Mouse (Mus musculus) MEL (cell line): Measurements from ENCODE around the gene Cenpx. TPM values are rescaled to one million over a fixed set of nuclear protein-coding genes. Genes with fewer than 3 reads are reported as not detected.
"Not testable (repeated sequence)": the region's sequence is repeated elsewhere in the genome, so short reads cannot be mapped to it uniquely, and the experiment has no call there.

ENCODE experiments used
- DNase-seq: peaks from one replicate; pipeline ENCODE4 v3.0.0; 2011; ENCODE audit warnings: low read depth, low spot score
- H3K27ac ChIP-seq: 2 replicates; pipeline ENCODE4 v1.5.1; 2012; ENCODE audit warnings: low read depth, mild to moderate bottlenecking, control low read depth, low read length, moderate library complexity; ENCODE audit not compliant: control insufficient read depth
- H3K27me3 ChIP-seq, 2 experiments: fragments of 150-350 bp in 1 of 2; sonication (generic) in 1 of 2; 2 replicates each; pipeline ENCODE4 v1.6.1; 2012; ENCODE audit warnings: low read length in 2 of 2, mild to moderate bottlenecking in 2 of 2, improper control_type of control experiment in 1 of 2, moderate library complexity in 1 of 2; ENCODE audit not compliant: insufficient read depth in 2 of 2, control insufficient read depth in 1 of 2
- H3K36me3 ChIP-seq, 2 experiments: 2 replicates each; pipeline ENCODE4 v1.6.1; 2012 to 2014; ENCODE audit warnings: low read length in 2 of 2, improper control_type of control experiment in 1 of 2, inconsistent platforms in 1 of 2, mild to moderate bottlenecking in 1 of 2; ENCODE audit not compliant: insufficient read depth in 2 of 2, control insufficient read depth in 1 of 2
- H3K4me1 ChIP-seq, 2 experiments: fragments of 150-350 bp in 1 of 2; sonication (generic) in 1 of 2; 2 replicates each; pipeline ENCODE4 v1.6.1; 2012; ENCODE audit warnings: low read length in 2 of 2, improper control_type of control experiment in 1 of 2, mild to moderate bottlenecking in 1 of 2; ENCODE audit not compliant: insufficient read depth in 2 of 2, control insufficient read depth in 1 of 2
- H3K4me3 ChIP-seq, 2 experiments: fragments of 150-350 bp in 1 of 2; sonication (generic) in 1 of 2; 2 replicates each; pipeline ENCODE4 v1.5.1; 2012; ENCODE audit warnings: low read depth in 2 of 2, low read length in 2 of 2, mild to moderate bottlenecking in 2 of 2, moderate library complexity in 2 of 2, control low read depth in 1 of 2, improper control_type of control experiment in 1 of 2; ENCODE audit not compliant: control insufficient read depth in 1 of 2, insufficient read depth in 1 of 2
- H3K79me2 ChIP-seq: 2 replicates; pipeline ENCODE4 v1.6.1; 2012; ENCODE audit warnings: mild to moderate bottlenecking, low read length, moderate library complexity; ENCODE audit not compliant: control insufficient read depth, poor library complexity, insufficient read depth
- H3K9ac ChIP-seq: 2 replicates; pipeline ENCODE4 v1.6.1; 2012; ENCODE audit warnings: low read depth, mild to moderate bottlenecking, control low read depth, low read length, moderate library complexity; ENCODE audit not compliant: control insufficient read depth, poor library complexity, severe bottlenecking
- H3K9me3 ChIP-seq: fragments of 150-350 bp; sonication (generic); replicated peaks from 2 replicates; pipeline ENCODE4 v1.6.1; 2012; ENCODE audit warnings: mild to moderate bottlenecking, low read length, improper control_type of control experiment, moderate library complexity; ENCODE audit not compliant: insufficient read depth
- BHLHE40 ChIP-seq: IDR thresholded peaks from 2 replicates; pipeline ENCODE4 v1.6.1; 2012; ENCODE audit warnings: low read depth, mild to moderate bottlenecking, inconsistent platforms, low read length, improper control_type of control experiment, borderline replicate concordance
- CHD1 ChIP-seq: IDR thresholded peaks from 2 replicates; pipeline ENCODE4 v1.6.1; 2012; ENCODE audit warnings: low read depth, mild to moderate bottlenecking, inconsistent platforms, low read length, improper control_type of control experiment
- ELF1 ChIP-seq: IDR thresholded peaks from 2 replicates; pipeline ENCODE4 v1.6.1; 2014; ENCODE audit warnings: low read depth, mild to moderate bottlenecking, inconsistent platforms, low read length, improper control_type of control experiment, moderate library complexity
- GABPA ChIP-seq: IDR thresholded peaks from 2 replicates; pipeline ENCODE4 v1.6.1; 2012; ENCODE audit warnings: low read depth, mild to moderate bottlenecking, inconsistent platforms, low read length, improper control_type of control experiment, moderate library complexity
- GATA1 ChIP-seq: IDR thresholded peaks from 2 replicates; pipeline ENCODE4 v1.6.1; 2011; ENCODE audit warnings: low read depth, low read length, improper control_type of control experiment
- JUND ChIP-seq: IDR thresholded peaks from 2 replicates; pipeline ENCODE4 v1.6.1; 2011; ENCODE audit warnings: low read depth, mild to moderate bottlenecking, improper control_type of control experiment, low read length
- KAT2A ChIP-seq: conservative IDR thresholded peaks from 2 replicates; pipeline ENCODE4 v1.6.1; 2012; ENCODE audit warnings: low read depth, low read length, improper control_type of control experiment, inconsistent platforms
- MAFK ChIP-seq: IDR thresholded peaks from 2 replicates; pipeline ENCODE4 v1.6.1; 2011; ENCODE audit warnings: low read depth, mild to moderate bottlenecking, low read length, improper control_type of control experiment, borderline replicate concordance
- POLR2A ChIP-seq, 2 experiments: IDR thresholded peaks; 2 replicates each; pipeline ENCODE4 v1.6.1; 2011 to 2012; ENCODE audit warnings: low read length in 2 of 2, mild to moderate bottlenecking in 2 of 2, control low read depth in 1 of 2, improper control_type of control experiment in 1 of 2, low read depth in 1 of 2, moderate library complexity in 1 of 2; ENCODE audit not compliant: control insufficient read depth in 1 of 2, insufficient read depth in 1 of 2, poor library complexity in 1 of 2
- POLR2AphosphoS2 ChIP-seq: IDR thresholded peaks from 2 replicates; pipeline ENCODE4 v1.6.1; 2011; ENCODE audit warnings: low read length, improper control_type of control experiment
- RAD21 ChIP-seq: IDR thresholded peaks from 2 replicates; pipeline ENCODE4 v1.6.1; 2011; ENCODE audit warnings: mild to moderate bottlenecking, low read depth, low read length, improper control_type of control experiment
- SIN3A ChIP-seq: IDR thresholded peaks from 2 replicates; pipeline ENCODE4 v1.6.1; 2012; ENCODE audit warnings: low read length, improper control_type of control experiment, inconsistent platforms
- TBP ChIP-seq: IDR thresholded peaks from 2 replicates; pipeline ENCODE4 v1.8.0; 2011; ENCODE audit warnings: low read depth, low read length, improper control_type of control experiment
- UBTF ChIP-seq: IDR thresholded peaks from 2 replicates; pipeline ENCODE4 v1.6.1; 2012; ENCODE audit warnings: low read depth, mild to moderate bottlenecking, inconsistent platforms, low read length, improper control_type of control experiment, moderate library complexity, borderline replicate concordance; ENCODE audit not compliant: insufficient read depth
- USF1 ChIP-seq: IDR thresholded peaks from 2 replicates; pipeline ENCODE4 v1.6.1; 2014; ENCODE audit warnings: low read depth, mild to moderate bottlenecking, inconsistent platforms, low read length, improper control_type of control experiment, moderate library complexity
- USF2 ChIP-seq, 2 experiments: IDR thresholded peaks; 2 replicates each; pipeline ENCODE4 v1.6.1; 2011 to 2012; ENCODE audit warnings: improper control_type of control experiment in 2 of 2, low read length in 2 of 2, borderline replicate concordance in 1 of 2, inconsistent platforms in 1 of 2, low read depth in 1 of 2, mild to moderate bottlenecking in 1 of 2; ENCODE audit not compliant: insufficient read depth in 1 of 2
- ZNF384 ChIP-seq: IDR thresholded peaks from 2 replicates; pipeline ENCODE4 v1.6.1; 2012; ENCODE audit warnings: low read depth, mild to moderate bottlenecking, inconsistent platforms, low read length, improper control_type of control experiment
- polyA plus RNA-seq, 2 experiments: library from polyadenylated mRNA; stranded (reverse) in 1 of 2; unstranded in 1 of 2; fragments of >175 nt in 1 of 2; fragments of >200 nt in 1 of 2; gene quantifications; 2 replicates each; pipeline versions ENCODE4 v1.2.1 to v1.2.4; 2012; ENCODE audit warnings: low replicate concordance in 2 of 2, low read depth in 1 of 2; ENCODE audit not compliant: insufficient read length in 2 of 2, insufficient read depth in 1 of 2, missing spikeins in 1 of 2
- total RNA-seq: library from RNA; depleted of rRNA; stranded (reverse); fragments of 300-350 nt; gene quantifications from 2 replicates; pipeline ENCODE4 v1.2.3, GENCODE M21; 2012

Cenpx gene
- total and polyA plus RNA-seq, 3 experiments: 141 to 206 TPM; not detected in 1

DNA sequence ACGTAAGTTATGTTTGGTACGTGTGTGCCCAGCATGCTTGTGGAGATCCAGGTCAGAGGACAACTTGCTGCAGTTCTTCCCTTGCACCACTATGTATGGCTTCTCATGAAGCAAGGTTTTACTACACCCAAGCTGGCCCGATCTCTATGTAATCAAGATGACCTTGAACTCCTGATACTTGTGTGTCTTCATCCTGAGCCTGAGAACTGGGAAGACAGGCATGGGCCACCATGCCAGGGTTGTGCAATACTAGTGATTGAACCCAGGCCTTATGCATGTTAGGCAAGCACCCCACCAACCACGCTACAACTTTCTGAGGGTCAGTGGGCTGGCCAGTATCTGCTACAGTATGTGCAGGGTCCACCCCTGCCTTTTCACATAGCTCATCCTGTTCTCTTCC is 36.6 kb downstream of the Cenpx start:
- Histone ChIP-seq H3K9me3 (no peaks in the 10 kb centered on the region), H3K9ac (no peak overlapping the region), H3K4me1 (peaks cover 0 to 11% of the 10 kb centered on the region in 2 experiments; a peak in 2 of 4 replicates), H3K4me3 (no peak overlapping the region), H3K36me3 (peaks cover 2 to 11% of the 10 kb centered on the region in 2 experiments; a peak in 3 of 4 replicates), H3K27ac (no peak overlapping the region), H3K79me2 (peaks cover 5% of the 10 kb centered on the region; the same call in 1 of the 2 replicates), H3K27me3 (no peaks in the 10 kb centered on the region)
- no peak for DNase-seq
- TF ChIP-seq USF2 (IDR thresholded peaks at IDR 0.05; ENCODE audit: borderline replicate concordance in 1 of 2, insufficient read depth in 1 of 2, low read depth in 1 of 2, low read length in 2 of 2): no peak
- no peak for TF ChIP-seq MAFK
- TF ChIP-seq POLR2A (IDR thresholded peaks at IDR 0.05; ENCODE audit: control insufficient read depth in 1 of 2, insufficient read depth in 1 of 2, low read depth in 1 of 2, low read length in 2 of 2, poor library complexity in 1 of 2): no peak
- TF ChIP-seq CHD1: no peak
- TF ChIP-seq UBTF: no peak
- no peak for TF ChIP-seq ELF1
- no peak for TF ChIP-seq GABPA
- TF ChIP-seq JUND: no peak
- no peak for TF ChIP-seq SIN3A
- no peak for TF ChIP-seq GATA1
- TF ChIP-seq KAT2A: no peak
- TF ChIP-seq USF1: no peak
- TF ChIP-seq POLR2AphosphoS2: no peak
- no peak for TF ChIP-seq ZNF384
- TF ChIP-seq RAD21: no peak
- no peak for TF ChIP-seq BHLHE40
- no peak for TF ChIP-seq TBP

DNA sequence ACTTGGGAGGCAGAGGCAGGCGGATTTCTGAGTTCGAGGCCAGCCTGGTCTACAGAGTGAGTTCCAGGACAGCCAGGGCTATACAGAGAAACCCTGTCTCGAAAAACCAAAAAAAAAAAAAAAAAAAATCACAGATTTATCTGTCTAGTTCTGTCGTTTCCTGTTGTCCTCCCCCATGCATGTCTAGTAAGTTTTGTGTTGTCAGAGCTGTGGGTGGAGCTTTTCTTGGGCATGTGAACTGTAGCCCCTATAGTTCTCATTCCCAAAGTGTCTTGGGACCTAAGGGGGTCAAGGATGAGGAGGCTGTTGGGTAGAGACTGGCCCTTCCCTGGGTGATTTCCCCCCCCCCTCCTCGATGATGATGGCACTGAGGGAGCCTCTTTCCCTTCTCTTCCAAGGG is 37.7 kb downstream of the Cenpx start:
- peaks cover 2 to 11% of the 10 kb centered on the region in 2 experiments; a peak in 3 of 4 replicates for H3K36me3 ChIP-seq
- H3K4me1 ChIP-seq: peaks cover 0 to 11% of the 10 kb centered on the region in 2 experiments; a peak in 2 of 4 replicates
- not testable (repeated sequence) for H3K9ac ChIP-seq

More for the DNA sequence above, 37.7 kb downstream of the Cenpx start:
- DNase-seq, H3K27me3 ChIP-seq: not testable (repeated sequence)
- TF ChIP-seq ZNF384: peak; percentile 60
- TF ChIP-seq, all 39 proteins: peak for 1; not testable (repeated sequence) for 38
- not testable (repeated sequence) for H3K4me3 ChIP-seq, H3K79me2 ChIP-seq, H3K9me3 ChIP-seq, H3K27ac ChIP-seq
